ENCODE assay signal across 32 mouse cellular contexts in the genomic region with DNA sequence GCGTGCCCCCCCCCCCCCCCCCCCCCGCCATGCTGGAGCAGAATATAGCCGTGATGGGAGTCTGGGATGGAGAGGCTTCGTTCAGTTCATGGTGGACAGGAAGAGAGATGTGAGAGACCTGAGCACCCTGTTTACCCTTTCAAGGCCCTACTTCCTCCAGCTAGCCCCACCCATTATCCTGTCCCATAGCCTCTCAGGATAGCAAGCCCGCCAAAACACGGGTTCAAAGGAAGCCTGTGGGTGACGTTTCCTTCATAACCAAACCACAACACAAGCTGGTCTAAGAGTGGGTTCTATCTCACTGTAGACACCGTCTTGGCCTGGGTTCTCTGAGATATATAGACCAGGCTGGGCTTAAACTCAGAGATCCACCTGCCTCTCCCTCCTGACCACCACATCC. TPM values are rescaled to one million over a fixed set of nuclear protein-coding genes. Genes with fewer than 3 reads are reported as not detected.
DNase-seq lines count a peak whose midpoint lies in the region; ATAC-seq and TF ChIP-seq lines count a peak whose summit lies in the region.
"Had no signal": no experiment of that assay in that cellular context is flagged by ENCODE, and none has a peak within 500 bp of the region (broad histone marks: within the 10 kb centered on the region; RNA-seq: fewer than 3 reads in every experiment).

No protein-coding gene starts in this region.

- TF ChIP-seq POLR2A in lung, adult 2 months (IDR thresholded peaks at IDR 0.05; ENCODE audit: borderline replicate concordance, extremely low read depth, low read depth, low read length), result no peak

- no peak for TF ChIP-seq CTCF in lung, embryonic 14.5 days (IDR thresholded peaks at IDR 0.05; ENCODE audit: low read depth)
- no peak for TF ChIP-seq CTCF in lung, postnatal 0 days (IDR thresholded peaks at IDR 0.05)
- no peak for TF ChIP-seq CTCF in lung, adult 2 months (IDR thresholded peaks at IDR 0.05; ENCODE audit: insufficient read depth, low read length)

- no peak for TF ChIP-seq EP300 in lung, postnatal 0 days (IDR thresholded peaks at IDR 0.05)

- H3K36me3 ChIP-seq in lung, embryonic 14.5 days (ENCODE audit: insufficient read depth), result peaks cover 33% of the 10 kb centered on the region
- H3K36me3 ChIP-seq in lung, postnatal 0 days (ENCODE audit: insufficient read depth, low read length), result no peaks in the 10 kb centered on the region
- H3K36me3 ChIP-seq: embryonic facial prominence, embryonic 10.5 days; embryonic facial prominence, embryonic 13.5 days; forebrain, embryonic 12.5 days; forebrain, embryonic 15.5 days; G1E; hindbrain, embryonic 10.5 days; hindbrain, embryonic 13.5 days had no signal

- no peaks in the 10 kb centered on the region for H3K9me3 ChIP-seq in lung, embryonic 14.5 days (ENCODE audit: low read depth, low read length)
- no peaks in the 10 kb centered on the region for H3K9me3 ChIP-seq in lung, postnatal 0 days (ENCODE audit: low read length)
- H3K9me3 ChIP-seq: embryonic facial prominence, embryonic 10.5 days; embryonic facial prominence, embryonic 13.5 days; forebrain, embryonic 12.5 days; forebrain, embryonic 15.5 days; heart, embryonic 15.5 days had no signal

- H3K4me1 ChIP-seq in lung, embryonic 14.5 days (ENCODE audit: insufficient read depth), result no peaks in the 10 kb centered on the region
- H3K4me1 ChIP-seq in lung, postnatal 0 days (ENCODE audit: insufficient read depth, low read depth, low read length), result no peaks in the 10 kb centered on the region
- no peaks in the 10 kb centered on the region for H3K4me1 ChIP-seq in lung, adult 2 months (ENCODE audit: control insufficient read depth, insufficient read depth, low read length)
- H3K4me1 ChIP-seq: embryonic facial prominence, embryonic 10.5 days; embryonic facial prominence, embryonic 13.5 days; forebrain, embryonic 12.5 days; forebrain, embryonic 15.5 days; heart, embryonic 12.5 days; heart, embryonic 15.5 days; hindbrain, embryonic 13.5 days had no signal

- no peak overlapping the region for H3K9ac ChIP-seq in lung, embryonic 14.5 days
- no peak overlapping the region for H3K9ac ChIP-seq in lung, postnatal 0 days (replicated peaks; ENCODE audit: low read depth)
- H3K9ac ChIP-seq: embryonic facial prominence, embryonic 13.5 days; forebrain, embryonic 12.5 days; forebrain, embryonic 15.5 days; heart, embryonic 12.5 days; heart, embryonic 15.5 days; hindbrain, embryonic 13.5 days had no signal

- H3K27me3 ChIP-seq in lung, embryonic 14.5 days (ENCODE audit: insufficient read depth, low read length), result no peaks in the 10 kb centered on the region
- no peaks in the 10 kb centered on the region for H3K27me3 ChIP-seq in lung, postnatal 0 days (replicated peaks; ENCODE audit: insufficient read depth, low read length)
- H3K27me3 ChIP-seq: CH12.LX; embryonic facial prominence, embryonic 13.5 days; forebrain, embryonic 12.5 days; forebrain, embryonic 15.5 days; heart, embryonic 12.5 days; heart, embryonic 15.5 days; hindbrain, embryonic 13.5 days had no signal

- DNase-seq in lung, embryonic 14.5 days, result no peak
- DNase-seq in lung, postnatal 10 days, result no peak
- no peak for DNase-seq in lung, postnatal 0 days (ENCODE audit: low spot score)
- DNase-seq in lung, adult 2 months, result no peak
- DNase-seq in thymus, postnatal 25 days, result peak; percentile 5
- no peak for DNase-seq in thymus, postnatal 4 days
- peak; percentile 2 for DNase-seq in naive thymus-derived CD4-positive, alpha-beta T cell, adult 2 months (ENCODE audit: low read depth)
- DNase-seq in left cerebral cortex, adult 9 months (ENCODE audit: low spot score in 2 of 2), result no peak
- DNase-seq: adrenal gland, adult 2 months; adrenal gland, postnatal 14 days; B cell, adult 2 months; cerebellum, adult 11 months; cerebellum, adult 2 months; cerebellum, adult 9-11 months; cerebellum, postnatal 25 days; embryo, embryonic 11 days; gastrocnemius, postnatal 25 days; heart, adult 18-20 months had no signal

- ATAC-seq in lung, embryonic 14.5 days (ENCODE audit: insufficient read depth), result 0 out of 2 replicates have a peak, but pooled peaks have one; percentile 13
- peak; percentile 29; the same call in 1 of the 2 replicates for ATAC-seq in lung, postnatal 0 days
- ATAC-seq: forebrain, embryonic 15.5 days; hindbrain, embryonic 16.5 days; Patski had no signal

- 63% methylated on average over 7 of the region's 8 CpGs for WGBS in lung, embryonic 14.5 days
- WGBS in lung, postnatal 0 days, result 57% methylated on average over 7 of the region's 8 CpGs
- 37% methylated on average over 8 of the region's 8 CpGs for WGBS in lung, adult 2 months

- no peak overlapping the region for H3K27ac ChIP-seq in lung, embryonic 14.5 days (ENCODE audit: low read depth)
- no peak overlapping the region for H3K27ac ChIP-seq in lung, postnatal 0 days (ENCODE audit: low read length)
- H3K27ac ChIP-seq: embryonic facial prominence, embryonic 10.5 days; embryonic facial prominence, embryonic 13.5 days; forebrain, embryonic 12.5 days; forebrain, embryonic 15.5 days; heart, embryonic 15.5 days; hindbrain, embryonic 10.5 days; hindbrain, embryonic 13.5 days had no signal

- H3K4me3 ChIP-seq in lung, embryonic 14.5 days (ENCODE audit: low read depth, low read length), result no peak overlapping the region
- H3K4me3 ChIP-seq in lung, postnatal 0 days (ENCODE audit: low read depth, low read length), result no peak overlapping the region
- no peak overlapping the region for H3K4me3 ChIP-seq in lung, adult 2 months (replicated peaks; ENCODE audit: extremely low read depth, low read depth, low read length)
- H3K4me3 ChIP-seq: embryonic facial prominence, embryonic 10.5 days; embryonic facial prominence, embryonic 13.5 days; erythroblast, embryonic 14.5 days; forebrain, embryonic 12.5 days; forebrain, embryonic 15.5 days; heart, embryonic 12.5 days; heart, embryonic 15.5 days; hindbrain, embryonic 10.5 days; hindbrain, embryonic 13.5 days had no signal

- no peak overlapping the region for H3K4me2 ChIP-seq in lung, embryonic 14.5 days
- H3K4me2 ChIP-seq in lung, postnatal 0 days (replicated peaks; ENCODE audit: low read depth, low read length), result no peak overlapping the region
- H3K4me2 ChIP-seq: embryonic facial prominence, embryonic 13.5 days; forebrain, embryonic 12.5 days; forebrain, embryonic 15.5 days; heart, embryonic 12.5 days; heart, embryonic 15.5 days; hindbrain, embryonic 13.5 days had no signal

RNA-seq across cellular contexts. Expression of gene Tbx5, which starts 53.1 kb away (rescaled TPM):
- polyA plus RNA-seq in lung, embryonic 14.5 days (2014; fragmentation: Nextera tagmentation; extraction: Ambion mirVana), result 57.7 and 59.4 TPM in 2 replicates
- polyA plus RNA-seq in lung, postnatal 0 days (2015; fragmentation: Nextera tagmentation; extraction: Ambion mirVana), result 25.3 and 26.7 TPM in 2 replicates
- 26.9 and 28.2 TPM in 2 replicates for polyA plus RNA-seq in lung, adult 2 months (2012; rRNA removed)
- polyA plus RNA-seq: cerebellum, adult 2 months; cortical plate, adult 2 months; erythroblast, embryonic 14.5 days; forebrain, embryonic 15.5 days; G1E; hindbrain, embryonic 10.5 days; hindbrain, embryonic 13.5 days; Patski had no signal

Comparison
In these comparisons a context has a peak if more than half of its experiments do, and no peak if none do; other contexts are left out.
1. DNase-seq: peak in thymus, postnatal 25 days (single experiment) and naive thymus-derived CD4-positive, alpha-beta T cell, adult 2 months (single experiment); none in lung, embryonic 14.5 days (single experiment), lung, postnatal 10 days (single experiment), lung, postnatal 0 days (single experiment), lung, adult 2 months (single experiment), thymus, postnatal 4 days (single experiment) and left cerebral cortex, adult 9 months (0 of 2).